Mouse (Mus musculus) embryonic fibroblast, embryonic 13.5 days (primary cell): Measurements from ENCODE around the gene Efna2.

Experiments used
- CTCF ChIP-seq: IDR thresholded peaks from 2 replicates; pipeline ENCODE4 v1.5.1; 2011; ENCODE audit warnings: mild to moderate bottlenecking, control low read depth, low read length, moderate library complexity, borderline replicate concordance; ENCODE audit not compliant: insufficient read depth
- POLR2A ChIP-seq: IDR thresholded peaks from 2 replicates; pipeline ENCODE4 v1.6.1; 2011; ENCODE audit warnings: low read depth, mild to moderate bottlenecking, control low read depth, low read length, moderate library complexity

DNA sequence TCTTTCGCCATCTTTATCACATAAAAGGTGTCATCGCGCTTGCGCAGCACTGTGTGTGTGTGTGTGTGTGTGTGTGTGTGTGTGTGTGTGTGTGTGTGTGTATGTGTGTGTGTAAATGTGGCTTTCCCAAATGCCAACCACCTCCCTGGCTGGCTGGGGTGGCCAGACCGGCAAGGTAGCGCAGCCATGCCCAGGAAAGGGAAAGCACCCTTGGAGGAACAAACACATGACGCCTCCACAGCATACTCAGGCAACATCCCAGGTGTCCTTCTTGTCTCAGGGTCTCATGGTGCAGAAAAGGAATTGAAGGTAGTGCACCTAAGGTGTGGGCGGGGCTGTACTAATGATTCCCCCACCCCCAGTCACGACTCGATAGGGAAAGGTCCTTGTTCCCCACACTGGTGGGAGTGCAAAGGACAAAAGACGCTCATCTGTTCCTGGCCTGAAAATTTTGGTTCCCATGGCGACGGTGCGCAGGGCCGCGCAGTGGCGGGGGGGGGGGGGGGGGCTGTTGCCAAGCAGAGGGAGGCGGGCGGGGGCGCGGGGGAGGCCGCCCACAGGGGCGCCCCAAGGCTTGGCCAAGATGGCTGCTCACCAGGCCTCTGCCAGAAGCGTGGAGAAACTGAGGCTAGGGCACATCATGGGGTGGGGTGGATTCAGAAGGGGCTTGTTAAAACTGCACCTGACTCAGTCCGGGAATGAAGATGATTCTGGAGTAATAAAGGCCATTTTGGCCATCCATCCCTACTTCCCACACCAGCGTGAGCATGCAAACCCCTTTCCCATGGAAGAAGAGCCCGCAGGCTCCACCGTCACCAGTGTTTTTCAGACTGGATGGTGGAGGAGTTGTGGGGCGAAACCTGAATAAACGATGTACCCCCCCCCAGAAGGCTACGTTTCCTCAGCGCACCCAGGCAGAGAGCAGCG, 41.4 kb upstream of the Efna2 start:
- TF ChIP-seq CTCF (no peak), POLR2A (peak; percentile 8; the same call in 1 of the 2 replicates)
